Mouse (Mus musculus) brain, embryonic 18.5 days (tissue): ENCODE measurements around the gene Gm29797.

Experiments
- DNase-seq: peaks from one replicate; pipeline ENCODE4 v3.0.0-alpha.2; 2012; ENCODE audit warnings: low read depth, low spot score

Gm29797 gene

GRCm38 (mm10) chr2:181656734-181657133 is at the start of gene Gm29797:
Gene Gm29797 (plus strand): TSS chr2:181657034.
- DNase-seq = no peak

- DNase-seq = no peak
Measured at GRCm38 (mm10) chr2:181618761-181619495, 37.9 kb upstream of the Gm29797 start.

DNA sequence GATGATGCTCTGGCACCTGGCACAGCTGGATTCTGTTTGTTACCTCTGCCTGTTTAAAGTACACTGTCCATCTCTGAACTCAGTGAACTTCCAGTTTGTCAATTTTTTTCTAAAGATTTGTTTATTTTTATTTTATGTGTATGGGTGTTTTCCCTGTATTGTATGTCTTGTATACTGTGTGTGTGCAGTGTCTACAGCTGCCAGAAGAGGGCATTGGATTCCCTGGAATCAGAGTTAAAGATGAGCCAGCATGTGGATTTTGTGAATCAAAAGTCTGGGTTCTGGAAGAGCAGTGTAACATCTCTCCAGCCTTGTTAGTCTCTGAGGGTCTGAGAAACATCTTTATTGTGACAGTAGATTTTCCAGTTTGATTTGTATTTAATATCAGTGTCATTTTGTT is 33.4 kb upstream of the Gm29797 start:
- DNase-seq = no peak

DNA sequence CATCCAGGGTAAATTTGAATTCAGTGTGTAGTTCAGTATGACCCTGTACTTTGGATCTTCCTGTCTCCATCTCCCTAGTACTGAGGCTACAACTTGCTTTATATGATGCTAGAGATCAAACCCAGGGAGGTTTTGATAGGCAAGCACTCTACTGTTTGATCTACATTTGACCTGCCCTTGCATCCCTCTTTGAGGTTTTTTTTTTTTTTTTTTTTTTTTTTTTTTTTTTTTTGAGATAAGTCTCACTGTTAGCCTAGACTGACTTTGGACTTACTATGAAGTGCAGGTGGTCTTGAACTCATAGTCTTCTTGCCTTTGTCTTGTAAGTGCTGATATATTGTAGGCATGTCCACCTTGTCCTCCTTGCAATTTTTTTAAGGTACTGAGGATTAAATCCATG is 28.4 kb upstream of the Gm29797 start:
- no peak for DNase-seq

DNA sequence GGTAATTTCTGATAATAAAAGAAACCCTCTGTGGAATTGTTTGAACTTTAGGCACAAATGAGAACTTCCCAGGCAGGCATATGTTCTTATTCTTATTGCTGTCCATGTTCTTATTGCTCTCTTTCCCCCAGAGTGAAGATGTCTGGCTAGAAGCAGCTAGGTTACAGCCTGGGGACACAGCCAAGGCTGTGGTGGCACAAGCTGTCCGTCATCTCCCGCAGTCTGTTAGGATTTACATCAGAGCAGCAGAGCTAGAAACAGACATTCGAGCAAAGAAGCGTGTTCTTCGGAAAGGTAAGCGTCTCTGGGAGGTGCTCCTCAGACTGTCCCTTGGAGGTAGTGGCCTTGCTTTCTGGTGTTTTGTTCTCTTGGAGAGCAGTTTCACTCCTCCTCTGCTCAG is 24.2 kb upstream of the Gm29797 start:
- no peak for DNase-seq

DNA sequence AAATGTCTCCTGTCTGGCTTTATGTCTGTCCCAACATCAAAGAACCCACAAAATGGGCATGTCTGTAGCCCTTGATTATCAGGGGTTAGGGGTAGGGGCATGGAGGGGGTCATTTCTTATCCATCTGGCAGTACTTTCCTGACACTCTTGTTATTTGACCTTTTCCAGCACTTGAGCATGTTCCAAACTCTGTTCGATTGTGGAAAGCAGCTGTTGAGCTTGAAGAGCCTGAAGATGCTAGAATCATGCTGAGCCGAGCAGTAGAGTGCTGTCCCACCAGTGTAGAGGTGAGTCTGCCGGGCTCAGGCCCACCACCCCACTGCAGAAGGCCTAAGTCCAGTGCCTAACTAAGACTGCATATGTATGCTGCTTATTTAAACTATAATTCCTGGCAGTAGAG is 21.0 kb upstream of the Gm29797 start:
- no peak for DNase-seq

DNA sequence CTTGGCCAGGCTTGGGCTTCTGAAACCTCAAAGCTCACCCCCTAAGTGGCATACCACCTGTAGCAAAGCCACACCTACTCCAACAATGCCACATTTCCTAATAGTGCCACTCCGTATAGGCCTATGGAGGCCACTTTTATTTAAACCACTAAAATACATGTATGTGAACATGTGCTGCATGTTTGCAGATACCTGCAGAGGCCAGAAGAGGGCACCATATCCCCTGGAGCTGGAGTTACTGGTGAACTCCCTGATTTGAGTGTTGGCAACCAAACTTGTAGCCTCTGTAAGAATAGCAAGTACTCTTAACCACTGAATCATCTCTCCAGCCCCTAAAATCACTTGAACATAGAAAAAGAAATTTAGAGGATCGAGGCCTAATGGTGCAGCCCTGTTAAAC is 12.5 kb upstream of the Gm29797 start:
- DNase-seq = no peak

DNA sequence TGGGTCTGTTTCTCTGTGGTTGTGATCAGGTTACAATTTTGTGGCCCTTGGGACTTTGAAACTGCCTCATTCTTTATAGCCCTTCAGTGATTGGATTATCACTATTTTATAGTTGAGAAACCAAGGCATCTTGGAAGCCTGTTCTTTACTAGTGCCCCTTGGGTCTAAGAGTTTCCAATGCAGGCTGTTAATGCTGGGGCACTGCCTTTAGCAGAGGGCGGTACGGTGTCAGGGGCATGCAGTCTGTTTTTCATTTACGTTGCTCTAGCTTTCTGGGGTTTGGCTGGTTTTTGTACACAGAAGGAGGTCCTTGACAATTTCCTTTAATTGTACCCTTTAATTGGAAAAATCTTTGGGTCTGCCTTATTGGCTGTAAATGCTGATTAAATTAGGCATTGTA is 11.2 kb upstream of the Gm29797 start:
- no peak for DNase-seq

- DNase-seq = no peak
Measured at GRCm38 (mm10) chr2:181646626-181647472, 10.0 kb upstream of the Gm29797 start.

GRCm38 (mm10) chr2:181648926-181649325 is 7.9 kb upstream of the Gm29797 start:
- no peak for DNase-seq

DNA sequence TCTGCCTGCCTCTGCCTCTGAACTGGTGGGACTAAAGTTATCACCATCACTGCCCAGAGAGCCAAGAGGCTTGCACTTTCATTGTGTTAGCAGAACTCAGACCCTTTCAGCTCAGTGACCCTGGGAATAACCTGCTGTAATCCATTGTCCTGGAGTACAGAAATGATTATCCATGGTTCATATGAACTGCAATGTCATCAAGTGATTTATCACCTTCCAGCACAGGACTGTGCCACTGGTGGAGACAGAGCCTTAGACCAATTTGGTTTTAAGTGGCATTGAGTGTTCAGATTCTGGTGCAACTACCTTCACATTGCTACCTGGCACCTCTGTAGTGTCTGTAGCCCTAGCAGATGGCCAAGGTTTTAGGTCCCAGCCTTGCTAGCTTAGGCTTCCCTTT is 3.8 kb upstream of the Gm29797 start:
- DNase-seq = no peak

GRCm38 (mm10) chr2:181653523-181653922 is 3.3 kb upstream of the Gm29797 start:
- no peak for DNase-seq

- DNase-seq = no peak
Measured at GRCm38 (mm10) chr2:181657441-181657840, 607 bp downstream of the Gm29797 start.

- no peak for DNase-seq
Measured at GRCm38 (mm10) chr2:181658528-181658927, 1.7 kb downstream of the Gm29797 start.

- no peak for DNase-seq
Measured at GRCm38 (mm10) chr2:181658930-181659555, 2.2 kb downstream of the Gm29797 start.

- no peak for DNase-seq
Measured at GRCm38 (mm10) chr2:181659609-181660055, 2.8 kb downstream of the Gm29797 start.

GRCm38 (mm10) chr2:181662620-181663297 is 5.9 kb downstream of the Gm29797 start:
- no peak for DNase-seq

GRCm38 (mm10) chr2:181663298-181663630 is 6.4 kb downstream of the Gm29797 start:
- no peak for DNase-seq

DNA sequence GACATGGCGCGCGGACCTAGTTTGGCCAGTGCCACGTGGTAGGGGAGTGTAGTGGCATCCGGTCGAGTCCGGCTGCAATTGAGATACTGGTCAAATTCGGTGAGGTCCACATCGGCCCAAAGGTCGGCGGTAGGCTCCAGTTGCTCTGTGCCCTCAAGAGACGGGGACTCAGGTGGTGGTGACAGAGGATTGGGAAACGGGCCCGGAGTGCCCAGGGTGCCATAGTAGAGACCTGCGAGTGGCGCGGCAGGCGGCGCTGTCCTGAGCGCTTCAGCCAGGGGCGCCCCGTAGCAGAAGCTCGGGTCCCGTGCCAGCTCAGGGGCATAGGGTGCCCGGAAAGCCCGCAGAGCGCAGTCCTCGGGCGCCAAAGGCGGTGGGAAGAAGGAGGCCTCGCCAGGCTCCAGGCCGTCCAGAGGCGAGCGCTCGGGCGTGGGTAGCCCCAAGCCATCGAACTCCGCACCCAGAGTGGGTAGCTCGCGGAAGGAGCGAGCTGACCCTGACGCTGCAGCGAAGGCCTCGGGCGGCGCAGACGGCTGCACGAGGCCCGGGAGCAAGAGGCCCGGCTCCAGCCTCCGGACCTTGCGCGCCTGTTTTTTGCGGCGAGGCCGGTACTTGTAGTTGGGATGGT is 13.6 kb downstream of the Gm29797 start:
- no peak for DNase-seq

GRCm38 (mm10) chr2:181670913-181671311 is 14.1 kb downstream of the Gm29797 start:
- DNase-seq = no peak

- no peak for DNase-seq
Measured at GRCm38 (mm10) chr2:181671326-181671725, 14.5 kb downstream of the Gm29797 start, which contains the start of gene Sox18. Gene Sox18 (minus strand): TSS chr2:181671640.
